Mouse (Mus musculus): ENCODE measurements at regions not wholly inside any gene's neighbourhood (a gene's known extent, or its start where the extent isn't known, plus 50 kb on each side); places are given as distances from the start of the nearest gene placed in this dataset.

GRCm38 (mm10) chr3:150493433-150494045 lies 944.1 kb upstream of the Adgrl4 start:
- no peak for DNase-seq (ENCODE audit: low spot score in 2 of 2)

- DNase-seq (ENCODE audit: low spot score in 2 of 2): no peak
Measured at GRCm38 (mm10) chr3:150530966-150531365, 906.7 kb upstream of the Adgrl4 start.

- DNase-seq (ENCODE audit: low spot score in 2 of 2): no peak
Measured at GRCm38 (mm10) chr3:150543118-150543517, 894.6 kb upstream of the Adgrl4 start.

- no peak for DNase-seq (ENCODE audit: low spot score in 2 of 2)
Measured at GRCm38 (mm10) chr3:150588474-150588873, 849.2 kb upstream of the Adgrl4 start.

- DNase-seq (ENCODE audit: low spot score in 2 of 2): no peak
Measured at GRCm38 (mm10) chr3:150590978-150591377, 846.7 kb upstream of the Adgrl4 start.

- no peak for DNase-seq (ENCODE audit: low spot score in 2 of 2)
Measured at GRCm38 (mm10) chr3:150603400-150604095, 834.1 kb upstream of the Adgrl4 start.

GRCm38 (mm10) chr3:150610681-150611101 lies 827.0 kb upstream of the Adgrl4 start:
- DNase-seq (ENCODE audit: low spot score in 2 of 2): peak; percentile 58 to 73

- DNase-seq (ENCODE audit: low spot score in 2 of 2): no peak
Measured at GRCm38 (mm10) chr3:150637544-150637943, 800.1 kb upstream of the Adgrl4 start.

GRCm38 (mm10) chr3:150640004-150640676 lies 797.5 kb upstream of the Adgrl4 start:
- no peak for DNase-seq (ENCODE audit: low spot score in 2 of 2)

GRCm38 (mm10) chr3:150648040-150648439 lies 789.6 kb upstream of the Adgrl4 start:
- no peak for DNase-seq (ENCODE audit: low spot score in 2 of 2)

GRCm38 (mm10) chr3:150649783-150650565 lies 787.7 kb upstream of the Adgrl4 start:
- DNase-seq (ENCODE audit: low spot score in 2 of 2): no peak

GRCm38 (mm10) chr3:150695751-150696150 lies 741.9 kb upstream of the Adgrl4 start:
- no peak for DNase-seq (ENCODE audit: low spot score in 2 of 2)

GRCm38 (mm10) chr3:150699990-150700389 lies 737.7 kb upstream of the Adgrl4 start:
- DNase-seq (ENCODE audit: low spot score in 2 of 2): no peak
